Mouse (Mus musculus) cortical plate, adult 2 months (tissue): ENCODE data around the gene Dph2.

Source experiments
- CTCF ChIP-seq: fragments of 200-500 bp; IDR thresholded peaks from 2 replicates; pipeline ENCODE4 v1.5.1; 2011; ENCODE audit warnings: mild to moderate bottlenecking, control low read depth, low read length; ENCODE audit not compliant: insufficient read depth; ENCODE audit errors: extremely low read depth
- POLR2A ChIP-seq: fragments of 200-500 bp; IDR thresholded peaks from 2 replicates; pipeline ENCODE4 v1.6.1; 2011; ENCODE audit warnings: mild to moderate bottlenecking, low read length, control low read depth; ENCODE audit not compliant: insufficient read depth; ENCODE audit errors: extremely low read depth

DNA sequence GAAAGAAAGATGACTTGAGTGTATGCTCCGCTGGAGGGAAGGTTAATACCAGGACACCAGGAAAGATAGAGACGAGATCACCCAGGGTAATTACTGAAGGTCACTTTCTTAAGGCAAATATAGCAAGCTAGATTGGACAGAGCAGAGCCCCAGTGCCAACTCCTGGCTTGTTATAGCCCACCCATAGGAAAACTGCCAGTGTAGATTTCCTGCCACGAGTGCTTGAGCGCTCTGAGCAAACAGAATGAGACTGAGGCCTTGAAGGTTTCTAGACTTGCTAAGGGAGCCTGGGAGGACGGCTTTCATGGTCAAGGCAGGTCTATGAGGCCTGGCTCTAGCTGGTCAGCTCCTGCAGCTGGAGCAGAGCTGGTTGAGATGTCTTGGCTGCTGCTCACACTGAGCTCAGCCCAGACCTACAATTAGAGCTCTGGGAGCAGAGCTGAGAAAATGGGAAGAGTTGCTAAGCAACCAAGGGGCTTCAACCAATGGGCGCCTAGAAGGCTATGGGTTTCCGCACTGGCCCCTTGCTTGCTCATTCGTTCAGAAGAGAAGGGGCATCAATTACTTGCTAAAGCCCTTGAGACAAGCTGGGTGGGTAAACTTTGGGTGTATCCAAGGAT lies 17.1 kb upstream of the Dph2 start:
- TF ChIP-seq POLR2A = 0 out of 2 replicates have a peak, but pooled peaks have one; percentile 24
- TF ChIP-seq CTCF = no peak
